Mouse (Mus musculus) adrenal gland, postnatal 36 days (tissue): ENCODE measurements around the gene 5730596B20Rik. TPM values are rescaled to one million over a fixed set of nuclear protein-coding genes. Genes with fewer than 3 reads are reported as not detected.

Source experiments
- DNase-seq, 2 experiments: peaks; one replicate each; pipeline ENCODE4 v3.0.0; 2021; ENCODE audit warnings: mixed read lengths in 1 of 2
- microRNA-seq: library from miRNA; unstranded; fragments of <30 nt; microRNA quantifications from one replicate; pipeline ENCODE4 v1.2.0, GENCODE M21; 2021
- total RNA-seq, 2 experiments: library from RNA; stranded (reverse); gene quantifications; 2 replicates each; pipeline ENCODE4 v1.2.3; 2021

Gene 5730596B20Rik
- total RNA-seq, 2 experiments from 2014 or later, result 0.10 to 0.40 TPM

- DNase-seq, result peak in 1 of 2 experiments; percentile 64
Observed at GRCm38 (mm10) chr6:52225612-52226568, 48.6 kb downstream of the 5730596B20Rik start.

DNA sequence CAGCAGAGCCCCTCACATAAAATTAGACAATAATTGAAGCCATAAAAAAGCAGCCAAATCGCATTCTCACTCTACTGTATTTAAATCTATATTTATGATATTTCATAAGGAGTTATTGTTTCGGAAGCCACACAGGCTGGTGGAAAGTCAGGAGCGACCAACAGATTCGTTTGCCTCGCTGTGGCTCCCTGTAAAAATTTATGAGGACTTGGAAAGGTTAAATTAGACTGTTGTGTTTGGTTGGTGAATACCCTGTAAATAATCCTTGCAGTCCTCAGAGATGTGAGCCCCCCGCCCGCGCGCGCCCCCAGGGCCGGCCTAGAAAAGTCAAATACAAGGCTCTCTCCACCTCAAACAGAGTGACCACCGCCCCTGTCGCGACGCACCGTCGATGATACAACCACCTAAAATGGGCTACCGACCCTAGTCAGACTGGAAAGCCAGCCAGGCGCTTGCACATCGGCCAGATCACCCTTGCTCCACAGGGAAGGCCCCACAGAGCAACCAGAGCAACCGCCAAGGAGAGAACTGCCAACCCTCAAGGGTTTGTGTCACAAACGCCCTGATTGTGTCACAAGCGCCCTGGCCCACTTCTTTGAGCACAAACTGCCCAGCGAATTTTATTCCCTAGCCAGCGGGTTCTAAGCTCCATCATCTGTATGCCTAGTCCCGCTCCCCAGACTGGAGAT, 49.4 kb downstream of the 5730596B20Rik start:
- DNase-seq, result peak in 1 of 2 experiments; percentile 51

- no peak for DNase-seq
Observed at GRCm38 (mm10) chr6:52227470-52228222, 50.3 kb downstream of the 5730596B20Rik start.

DNA sequence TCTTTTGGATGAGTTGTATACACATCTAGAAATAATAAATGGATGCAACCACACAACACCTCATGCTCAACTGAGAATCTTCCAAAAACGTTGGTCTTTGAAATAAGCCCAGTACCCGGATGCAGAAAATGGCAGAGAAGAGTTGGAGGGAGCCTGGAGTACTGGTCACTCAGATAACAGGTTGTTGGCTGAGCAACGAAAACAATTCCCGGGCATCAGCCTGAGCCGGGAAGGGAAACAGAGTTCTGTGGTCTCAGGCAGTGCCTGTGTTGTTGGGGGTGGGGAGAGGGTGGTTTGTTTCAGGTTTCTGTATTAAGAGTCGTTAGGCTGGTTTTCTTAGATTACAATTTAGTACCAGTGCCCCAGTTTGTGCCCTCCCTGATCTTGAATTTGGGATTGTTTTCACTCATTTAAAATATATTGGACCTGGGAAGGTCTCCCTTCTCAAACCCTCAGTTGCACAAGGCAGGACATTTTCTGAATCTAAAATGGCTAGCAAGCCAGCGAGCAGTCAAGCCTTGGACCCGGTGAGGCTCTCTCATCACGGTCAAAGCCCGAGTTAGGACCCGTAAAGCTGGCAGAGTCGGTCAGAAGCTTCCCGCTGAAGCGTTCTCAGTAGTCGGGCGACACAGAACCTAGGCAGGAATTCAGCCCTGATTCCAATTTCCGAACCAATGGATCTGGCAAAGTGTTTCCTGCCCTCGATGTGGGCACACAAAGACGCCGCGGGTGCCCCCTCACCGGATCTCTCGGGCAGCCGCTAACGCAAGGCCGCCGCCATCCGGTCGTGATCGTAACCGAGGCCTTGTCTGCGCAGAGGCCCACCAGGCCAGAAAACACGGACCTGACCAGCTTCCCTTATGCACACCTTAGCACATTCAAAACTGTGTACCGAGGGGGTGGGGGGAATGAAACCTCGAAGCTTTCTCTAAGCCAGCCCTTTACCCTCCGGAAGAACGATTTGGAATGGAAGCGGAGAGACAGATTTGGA, 51.5 kb downstream of the 5730596B20Rik start:
- DNase-seq, result no peak

DNA sequence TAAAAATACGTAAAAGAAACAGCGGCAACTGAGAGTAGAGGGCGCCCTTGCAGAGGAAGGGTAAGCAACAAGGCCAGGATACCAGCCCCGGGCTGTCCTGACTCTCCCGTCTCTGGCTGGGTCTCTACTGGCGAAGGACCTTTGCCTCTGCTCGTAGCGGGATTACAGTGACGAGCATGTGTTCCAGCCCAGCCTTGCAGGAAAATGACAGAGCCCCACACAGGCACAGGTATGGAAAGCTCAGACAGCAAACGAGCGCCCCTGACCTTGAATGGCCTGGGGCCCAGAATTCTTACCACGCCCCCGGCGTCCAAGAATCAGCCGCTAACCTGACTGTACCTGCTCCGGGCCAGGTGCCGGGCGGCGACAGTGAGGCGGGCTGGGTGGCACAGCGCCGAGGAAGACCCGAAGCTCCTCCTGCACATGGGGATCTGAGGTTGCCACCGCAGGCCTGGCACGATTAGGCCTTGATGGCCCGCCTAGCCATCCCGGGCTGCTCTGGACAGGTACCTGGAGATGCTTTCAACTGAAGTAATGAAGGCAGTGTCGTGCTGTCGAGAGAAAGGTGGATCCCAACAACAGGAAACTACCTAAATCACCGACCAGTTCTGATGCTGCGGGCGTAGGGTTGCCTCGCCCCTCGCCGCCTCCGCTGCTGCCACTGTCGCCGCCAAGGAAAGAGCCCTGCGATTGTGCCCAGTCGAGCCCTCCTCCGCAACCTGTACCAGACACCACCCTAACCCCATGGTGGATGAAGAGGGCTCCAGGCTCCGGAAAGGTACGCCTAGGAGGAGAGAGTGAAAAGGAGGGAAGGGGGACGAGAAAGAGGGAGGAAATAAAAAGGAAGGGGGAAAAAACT, 52.5 kb downstream of the 5730596B20Rik start:
- no peak for DNase-seq

Small RNAs within 50 kb of the gene (microRNA-seq; reads per million reads assigned to microRNA genes)
- 227 reads per million, percentile 61 among the genes with 10 or more reads in this experiment for gene Mir196b

Other genes with a start within 250 kb of the 5730596B20Rik start
- gene Skap2, start 164.9 kb upstream of the 5730596B20Rik start, total RNA-seq, result 10 to 100 TPM; 46.8 to 50.6 TPM
- gene Hoxa1, start 19.2 kb upstream of the 5730596B20Rik start, total RNA-seq, result under 1 TPM; 0.23 to 0.70 TPM
- gene Hoxa2, start 12.7 kb upstream of the 5730596B20Rik start, total RNA-seq, result 1 to 10 TPM; 1.7 to 1.9 TPM
- gene Hoxa4, start 14.3 kb downstream of the 5730596B20Rik start, total RNA-seq, result 1 to 10 TPM; 2.6 to 3.1 TPM
- gene Hoxa5, start 27.1 kb downstream of the 5730596B20Rik start, total RNA-seq, result 10 to 100 TPM; 14.7 to 27.8 TPM
- gene Hoxa6, start 31.2 kb downstream of the 5730596B20Rik start, total RNA-seq, result 1 to 10 TPM; 2.5 to 4.6 TPM
- 1 to 10 TPM; 3.7 TPM for gene Hoxa3, start 35.8 kb downstream of the 5730596B20Rik start, total RNA-seq
- 1 to 10 TPM; 1.5 to 2.8 TPM for gene Gm28308, start 35.8 kb downstream of the 5730596B20Rik start, total RNA-seq
- gene Hoxa7, start 44.4 kb downstream of the 5730596B20Rik start, total RNA-seq, result 10 to 100 TPM; 19.1 to 20.1 TPM
- gene Hoxa9, start 53.6 kb downstream of the 5730596B20Rik start, total RNA-seq, result 1 to 10 TPM in 1 of 2 experiments, under 1 TPM in 1; 0.56 to 1.3 TPM
- under 1 TPM; 0.20 to 0.30 TPM for gene Hoxa10, start 63.4 kb downstream of the 5730596B20Rik start, total RNA-seq
- not detected for gene Hoxa11, start 68.3 kb downstream of the 5730596B20Rik start, total RNA-seq
- not detected for gene Hoxa13, start 83.4 kb downstream of the 5730596B20Rik start, total RNA-seq
- gene Evx1, start 136.0 kb downstream of the 5730596B20Rik start, total RNA-seq, result not detected